Mouse (Mus musculus) urinary bladder, postnatal 14 days (tissue): ENCODE results near the gene Prdx3.
"Not testable (repeated sequence)": the region's sequence is repeated elsewhere in the genome, so short reads cannot be mapped to it uniquely, and the experiment has no call there.

Experiments used
- DNase-seq: peaks from one replicate; pipeline ENCODE4 v3.0.0; 2021; ENCODE audit warnings: low spot score

Prdx3 gene

DNA sequence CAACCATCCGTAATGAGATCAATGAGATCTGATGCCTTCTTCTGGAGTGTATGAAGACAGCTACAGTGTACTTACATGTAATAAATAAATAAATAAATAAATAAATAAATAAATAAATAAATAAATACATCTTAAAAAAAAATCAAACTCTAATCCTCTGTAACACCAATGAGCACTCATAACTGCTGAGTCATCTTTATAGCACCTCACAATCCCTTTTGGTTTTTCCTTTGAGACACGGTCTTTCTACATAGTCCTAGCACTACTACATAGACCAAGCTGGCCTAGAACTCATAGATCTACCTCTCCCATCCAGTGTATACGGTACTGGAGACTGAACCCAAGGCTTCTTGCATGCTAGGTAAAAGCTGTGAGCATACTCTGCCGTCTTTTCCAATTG is 8.2 kb downstream of the Prdx3 start:
- DNase-seq = not testable (repeated sequence)

GRCm38 (mm10) chr19:60860868-60861700 is 13.3 kb downstream of the Prdx3 start, which contains the start of gene Sfxn4:
TSS of gene Sfxn4 (minus strand) at chr19:60861479.
- peak; percentile 92 for DNase-seq

- DNase-seq = no peak
Measured at GRCm38 (mm10) chr19:60845731-60846130, 28.6 kb downstream of the Prdx3 start.

DNA sequence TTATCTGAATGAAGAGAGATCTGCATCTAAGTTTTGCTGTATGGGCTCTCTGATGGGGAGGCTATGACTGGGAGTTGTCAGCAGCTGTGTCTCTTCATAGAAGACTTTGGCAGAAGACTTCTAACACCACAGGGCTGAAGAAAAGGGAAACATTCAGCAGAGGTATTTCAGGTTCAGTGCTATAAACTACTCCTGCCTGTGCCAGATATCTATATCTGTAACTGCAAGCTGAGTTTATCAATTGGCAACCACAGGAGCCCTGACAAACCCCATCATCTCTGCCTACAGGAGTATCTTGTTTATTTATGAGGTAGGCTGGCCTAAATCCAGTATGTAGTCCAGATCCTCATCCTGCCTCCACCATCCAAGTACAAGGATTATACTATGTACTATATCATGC is 31.0 kb downstream of the Prdx3 start:
- no peak for DNase-seq

DNA sequence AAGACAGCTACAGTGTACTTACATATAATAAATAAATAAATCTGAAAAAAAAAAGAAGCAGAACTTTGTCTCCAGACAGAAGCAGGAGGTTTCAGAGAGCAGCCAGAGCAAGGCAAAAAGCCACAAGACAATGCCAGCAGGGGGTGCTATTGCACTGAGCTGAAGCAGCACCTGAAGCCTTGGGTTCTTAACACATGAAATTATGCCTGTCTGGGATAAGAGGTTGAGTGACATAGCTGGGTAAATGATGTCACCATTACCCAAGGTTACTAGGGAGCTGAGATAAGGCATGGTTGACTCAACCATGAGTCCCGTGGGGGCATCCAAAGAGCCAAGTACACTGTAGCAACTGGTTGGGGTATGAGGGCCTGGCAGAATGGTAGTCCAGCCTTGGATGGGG is 36.6 kb downstream of the Prdx3 start:
- peak; percentile 80 for DNase-seq

DNA sequence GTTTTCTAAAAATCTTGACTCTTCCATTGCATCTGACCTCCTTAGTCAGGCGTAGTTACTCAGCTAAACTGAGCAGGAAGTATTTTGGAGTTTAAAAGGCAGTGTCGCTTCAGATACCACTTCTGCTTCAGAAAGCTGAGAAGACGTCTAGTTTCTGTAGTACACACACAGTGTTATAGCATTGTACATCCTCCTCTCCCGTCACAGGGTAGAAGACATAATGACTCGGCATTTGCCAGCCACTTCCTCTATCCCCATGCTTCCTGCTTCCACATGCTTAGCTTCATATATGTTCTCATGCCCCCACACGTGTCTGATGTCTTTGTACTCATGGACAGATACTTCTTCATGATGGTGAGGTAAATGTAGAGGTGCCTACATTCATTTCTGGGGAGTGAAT is 55.7 kb downstream of the Prdx3 start:
- no peak for DNase-seq
